Mouse (Mus musculus) ES-E14 (cell line): ENCODE measurements around the gene Adam10.

ENCODE experiments used
- CHD2 ChIP-seq: IDR thresholded peaks from 2 replicates; pipeline ENCODE4 v1.6.1; 2014; ENCODE audit warnings: mild to moderate bottlenecking, low read depth, low read length, inconsistent platforms
- ZC3H11A ChIP-seq: IDR thresholded peaks from 2 replicates; pipeline ENCODE4 v1.6.1; 2012; ENCODE audit warnings: low read depth, mild to moderate bottlenecking, inconsistent platforms, low read length, borderline replicate concordance

GRCm38 (mm10) chr9:70671278-70671677 lies 7.5 kb upstream of the Adam10 start:
- TF ChIP-seq ZC3H11A (no peak), CHD2 (no peak)
